Mouse (Mus musculus): Measurements from ENCODE around the gene Sox11. TPM values are rescaled to one million over a fixed set of nuclear protein-coding genes. Genes with fewer than 3 reads are reported as not detected.

Sox11 gene
- polyA plus RNA-seq, 1 experiment from 2014 or later = 376 TPM

GRCm38 (mm10) chr12:27311854-27312466 is 30.4 kb downstream of the Sox11 start:
- WGBS = 19% methylated on average over 9 of the region's 9 CpGs
- no peak overlapping the region for H3K4me2 ChIP-seq (replicated peaks)
- no peak for DNase-seq (ENCODE audit: low spot score)
- H3K4me3 ChIP-seq (replicated peaks; ENCODE audit: low read length) = no peak overlapping the region
- H3K4me1 ChIP-seq (replicated peaks; ENCODE audit: control insufficient read depth, insufficient read depth, low read length) = no peaks in the 10 kb centered on the region
- no peak for ATAC-seq (ENCODE audit: low FRiP score)
- no peak overlapping the region for H3K9ac ChIP-seq
- H3K27ac ChIP-seq = no peak overlapping the region
- H3K27me3 ChIP-seq (ENCODE audit: control insufficient read depth, insufficient read depth, low read length) = no peaks in the 10 kb centered on the region
- H3K9me3 ChIP-seq (ENCODE audit: control insufficient read depth, low read length) = no peaks in the 10 kb centered on the region
- no peaks in the 10 kb centered on the region for H3K36me3 ChIP-seq (replicated peaks; ENCODE audit: control insufficient read depth, insufficient read depth)

- H3K9ac ChIP-seq = no peak overlapping the region
- no peak overlapping the region for H3K27ac ChIP-seq
- no peaks in the 10 kb centered on the region for H3K36me3 ChIP-seq (replicated peaks; ENCODE audit: control insufficient read depth, insufficient read depth)
- ATAC-seq (ENCODE audit: low FRiP score) (no peak), DNase-seq (ENCODE audit: low spot score) (no peak)
- no peaks in the 10 kb centered on the region for H3K9me3 ChIP-seq (ENCODE audit: control insufficient read depth, low read length)
- WGBS = 35% methylated on average over 5 of the region's 5 CpGs
- no peaks in the 10 kb centered on the region for H3K27me3 ChIP-seq (ENCODE audit: control insufficient read depth, insufficient read depth, low read length)
- H3K4me3 ChIP-seq (replicated peaks; ENCODE audit: low read length) = no peak overlapping the region
- H3K4me1 ChIP-seq (replicated peaks; ENCODE audit: control insufficient read depth, insufficient read depth, low read length) = no peaks in the 10 kb centered on the region
- H3K4me2 ChIP-seq (replicated peaks) = no peak overlapping the region
These were observed 31.0 kb downstream of the Sox11 start for GRCm38 (mm10) chr12:27311316-27311832.

GRCm38 (mm10) chr12:27310703-27311102 is 31.7 kb downstream of the Sox11 start:
- no peak overlapping the region for H3K9ac ChIP-seq
- ATAC-seq (ENCODE audit: low FRiP score) = no peak
- no peak for DNase-seq (ENCODE audit: low spot score)
- no peaks in the 10 kb centered on the region for H3K4me1 ChIP-seq (replicated peaks; ENCODE audit: control insufficient read depth, insufficient read depth, low read length)
- no peaks in the 10 kb centered on the region for H3K9me3 ChIP-seq (ENCODE audit: control insufficient read depth, low read length)
- 78% methylated on average over 13 of the region's 13 CpGs for WGBS
- no peaks in the 10 kb centered on the region for H3K36me3 ChIP-seq (replicated peaks; ENCODE audit: control insufficient read depth, insufficient read depth)
- H3K27me3 ChIP-seq (ENCODE audit: control insufficient read depth, insufficient read depth, low read length) = no peaks in the 10 kb centered on the region
- H3K27ac ChIP-seq = no peak overlapping the region
- H3K4me3 ChIP-seq (replicated peaks; ENCODE audit: low read length) = no peak overlapping the region
- no peak overlapping the region for H3K4me2 ChIP-seq (replicated peaks)

- Histone ChIP-seq H3K27ac (no peak overlapping the region), H3K4me1 (replicated peaks; ENCODE audit: control insufficient read depth, insufficient read depth, low read length) (no peaks in the 10 kb centered on the region), H3K4me2 (replicated peaks) (no peak overlapping the region), H3K27me3 (ENCODE audit: control insufficient read depth, insufficient read depth, low read length) (no peaks in the 10 kb centered on the region), H3K4me3 (replicated peaks; ENCODE audit: low read length) (no peak overlapping the region), H3K36me3 (replicated peaks; ENCODE audit: control insufficient read depth, insufficient read depth) (no peaks in the 10 kb centered on the region), H3K9ac (no peak overlapping the region), H3K9me3 (ENCODE audit: control insufficient read depth, low read length) (no peaks in the 10 kb centered on the region)
- ATAC-seq (ENCODE audit: low FRiP score) (no peak), DNase-seq (ENCODE audit: low spot score) (no peak)
- WGBS = 90% methylated on average over 6 of the region's 6 CpGs
These were observed 32.4 kb downstream of the Sox11 start for GRCm38 (mm10) chr12:27309969-27310368.

- H3K4me2 ChIP-seq (replicated peaks) = no peak overlapping the region
- no peak for DNase-seq (ENCODE audit: low spot score)
- H3K27ac ChIP-seq = peak overlapping the region; percentile 32; the same call in 1 of the 2 replicates
- no peak overlapping the region for H3K4me3 ChIP-seq (replicated peaks; ENCODE audit: low read length)
- H3K9ac ChIP-seq = no peak overlapping the region
- H3K36me3 ChIP-seq (replicated peaks; ENCODE audit: control insufficient read depth, insufficient read depth) = no peaks in the 10 kb centered on the region
- no peaks in the 10 kb centered on the region for H3K4me1 ChIP-seq (replicated peaks; ENCODE audit: control insufficient read depth, insufficient read depth, low read length)
- WGBS = 32% methylated on average over 2 of the region's 2 CpGs
- no peak for ATAC-seq (ENCODE audit: low FRiP score)
- H3K27me3 ChIP-seq (ENCODE audit: control insufficient read depth, insufficient read depth, low read length) = no peaks in the 10 kb centered on the region
- no peaks in the 10 kb centered on the region for H3K9me3 ChIP-seq (ENCODE audit: control insufficient read depth, low read length)
These were observed 37.5 kb downstream of the Sox11 start for GRCm38 (mm10) chr12:27304713-27305437.

- DNase-seq (ENCODE audit: low spot score) (no peak), ATAC-seq (ENCODE audit: low FRiP score) (no peak)
- Histone ChIP-seq H3K36me3 (replicated peaks; ENCODE audit: control insufficient read depth, insufficient read depth) (no peaks in the 10 kb centered on the region), H3K9me3 (ENCODE audit: control insufficient read depth, low read length) (no peaks in the 10 kb centered on the region), H3K4me2 (replicated peaks) (no peak overlapping the region), H3K27ac (no peak overlapping the region), H3K27me3 (ENCODE audit: control insufficient read depth, insufficient read depth, low read length) (no peaks in the 10 kb centered on the region), H3K4me1 (replicated peaks; ENCODE audit: control insufficient read depth, insufficient read depth, low read length) (no peaks in the 10 kb centered on the region), H3K9ac (no peak overlapping the region), H3K4me3 (replicated peaks; ENCODE audit: low read length) (no peak overlapping the region)
- WGBS = 81% methylated on average over 6 of the region's 6 CpGs
These were observed 39.2 kb downstream of the Sox11 start for GRCm38 (mm10) chr12:27303190-27303589.

- ATAC-seq (ENCODE audit: low FRiP score) = no peak
- Histone ChIP-seq H3K4me2 (replicated peaks) (no peak overlapping the region), H3K4me1 (replicated peaks; ENCODE audit: control insufficient read depth, insufficient read depth, low read length) (peaks cover 7% of the 10 kb centered on the region), H3K27ac (no peak overlapping the region), H3K9ac (no peak overlapping the region), H3K36me3 (replicated peaks; ENCODE audit: control insufficient read depth, insufficient read depth) (no peaks in the 10 kb centered on the region), H3K9me3 (ENCODE audit: control insufficient read depth, low read length) (no peaks in the 10 kb centered on the region), H3K4me3 (replicated peaks; ENCODE audit: low read length) (no peak overlapping the region), H3K27me3 (ENCODE audit: control insufficient read depth, insufficient read depth, low read length) (no peaks in the 10 kb centered on the region)
- 78% methylated on average over 3 of the region's 3 CpGs for WGBS
- DNase-seq (ENCODE audit: low spot score) = no peak
These were observed 43.7 kb downstream of the Sox11 start for GRCm38 (mm10) chr12:27298721-27299120.

GRCm38 (mm10) chr12:27294191-27294590 is 48.2 kb downstream of the Sox11 start:
- no peaks in the 10 kb centered on the region for H3K9me3 ChIP-seq (ENCODE audit: control insufficient read depth, low read length)
- no peaks in the 10 kb centered on the region for H3K27me3 ChIP-seq (ENCODE audit: control insufficient read depth, insufficient read depth, low read length)
- H3K4me1 ChIP-seq (replicated peaks; ENCODE audit: control insufficient read depth, insufficient read depth, low read length) = peaks cover 15% of the 10 kb centered on the region
- H3K27ac ChIP-seq = peak overlapping the region; percentile 3; the same call in 1 of the 2 replicates
- H3K4me2 ChIP-seq (replicated peaks) = no peak overlapping the region
- H3K9ac ChIP-seq = no peak overlapping the region
- 41% methylated on average over 1 of the region's 1 CpGs for WGBS
- H3K4me3 ChIP-seq (replicated peaks; ENCODE audit: low read length) = no peak overlapping the region
- no peak for ATAC-seq (ENCODE audit: low FRiP score)
- DNase-seq (ENCODE audit: low spot score) = no peak
- no peaks in the 10 kb centered on the region for H3K36me3 ChIP-seq (replicated peaks; ENCODE audit: control insufficient read depth, insufficient read depth)

GRCm38 (mm10) chr12:27293736-27294135 is 48.6 kb downstream of the Sox11 start:
- DNase-seq (ENCODE audit: low spot score) = no peak
- Histone ChIP-seq H3K27ac (peak overlapping the region; percentile 3), H3K4me1 (replicated peaks; ENCODE audit: control insufficient read depth, insufficient read depth, low read length) (peaks cover 15% of the 10 kb centered on the region)

More at GRCm38 (mm10) chr12:27293736-27294135, 48.6 kb downstream of the Sox11 start:
- no peak for ATAC-seq (ENCODE audit: low FRiP score)
- H3K27me3 ChIP-seq (ENCODE audit: control insufficient read depth, insufficient read depth, low read length) = no peaks in the 10 kb centered on the region
- 42% methylated on average over 10 of the region's 10 CpGs for WGBS
- no peak overlapping the region for H3K4me2 ChIP-seq (replicated peaks)
- H3K9ac ChIP-seq = no peak overlapping the region
- H3K36me3 ChIP-seq (replicated peaks; ENCODE audit: control insufficient read depth, insufficient read depth) = no peaks in the 10 kb centered on the region
- H3K4me3 ChIP-seq (replicated peaks; ENCODE audit: low read length) = no peak overlapping the region
- H3K9me3 ChIP-seq (ENCODE audit: control insufficient read depth, low read length) = no peaks in the 10 kb centered on the region

Measured in hindbrain, embryonic 14.5 days (tissue).